In genomic region chr3:125072683-125073082, GRCm38 (mm10) we compare ENCODE assay signal across 17 mouse cellular contexts.
"Had no signal": no experiment of that assay in that cellular context is flagged by ENCODE, and none has a peak within 500 bp of the region (broad histone marks: within the 10 kb centered on the region; RNA-seq: fewer than 3 reads in every experiment).

No protein-coding gene starts in this region.

- ATAC-seq: liver, embryonic 12.5 days; liver, postnatal 0 days; lung, postnatal 0 days; midbrain, embryonic 13.5 days; midbrain, embryonic 15.5 days; midbrain, embryonic 16.5 days had no signal

- DNase-seq: left cerebral cortex, postnatal 4 days; liver; liver, embryonic 13.5 days; liver, postnatal 0 days; lung, adult 18-20 months; lung, adult 2 months; lung, embryonic 14.5 days; lung, postnatal 10 days; lung, postnatal 14 days; lung, postnatal 36 days; lung, postnatal 4 days; midbrain, embryonic 14.5 days had no signal
